8 mouse cellular contexts compared by ENCODE assay signal in the genomic region with DNA sequence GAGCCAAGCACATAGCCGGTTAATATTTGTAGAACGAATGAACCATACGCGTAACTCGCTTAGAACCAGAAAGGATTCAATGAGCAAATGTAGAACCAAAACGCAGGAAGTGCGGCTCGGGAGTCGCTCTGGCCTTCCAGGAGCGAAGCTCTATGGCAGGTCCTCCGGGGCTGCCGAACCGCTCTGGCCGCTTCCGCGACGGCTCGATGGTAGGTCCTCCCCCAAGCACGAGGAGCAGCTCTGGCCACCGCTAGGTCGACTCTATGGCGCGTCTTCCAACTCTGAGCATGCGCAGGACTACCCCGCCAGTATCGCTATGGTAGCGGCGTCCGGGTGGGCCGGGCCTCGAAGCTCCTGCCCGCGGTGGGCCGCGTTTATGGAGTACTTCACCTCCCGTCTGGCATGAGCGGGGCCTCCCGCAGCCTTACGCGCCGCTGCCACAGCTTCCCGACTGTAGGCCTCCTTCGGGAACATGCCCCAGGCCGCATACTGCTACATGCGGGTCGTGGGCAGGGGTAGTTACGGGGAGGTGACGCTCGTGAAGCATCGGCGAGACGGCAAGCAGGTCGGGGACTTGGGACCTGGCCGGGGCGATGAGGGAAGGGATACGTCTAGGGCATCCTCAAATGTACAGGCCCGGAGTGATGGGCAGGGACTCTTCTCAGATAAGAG. TPM values are rescaled to one million over a fixed set of nuclear protein-coding genes. Genes with fewer than 3 reads are reported as not detected.
A peak's percentile ranks its signal among the peaks of the same experiment; 100 is the strongest.
DNase-seq lines count a peak whose midpoint lies in the region; ATAC-seq and TF ChIP-seq lines count a peak whose summit lies in the region.

Gene Nek4 (plus strand): TSS at position 224 of the 672 bp plus-strand sequence.

- H3K9ac ChIP-seq in forebrain, embryonic 12.5 days, result peak within 1 kb of the TSS; percentile 92
- peak within 1 kb of the TSS; percentile 78 for H3K9ac ChIP-seq in heart, postnatal 0 days (replicated peaks; ENCODE audit: low read depth, low read length)
- peak within 1 kb of the TSS; percentile 90 for H3K9ac ChIP-seq in liver, embryonic 16.5 days (ENCODE audit: low read depth, low read length)
- H3K9ac ChIP-seq in neural tube, embryonic 13.5 days, result peak within 1 kb of the TSS; percentile 86

- TF ChIP-seq CTCF in E14TG2a.4 (conservative IDR thresholded peaks at IDR 0.05; ENCODE audit: low read length), result no peak
- no peak for TF ChIP-seq CTCF in heart, postnatal 0 days (IDR thresholded peaks at IDR 0.05; ENCODE audit: low read depth)
- TF ChIP-seq CTCF in testis, adult 2 months (IDR thresholded peaks at IDR 0.05; ENCODE audit: control insufficient read depth, insufficient read depth, insufficient replicate concordance, low read depth, low read length), result no peak

- peak; percentile 79 for TF ChIP-seq POLR2A in testis, adult 2 months (IDR thresholded peaks at IDR 0.05; ENCODE audit: control insufficient read depth, low read depth, low read length)

- 0 out of 2 replicates have a peak, but pooled peaks have one; percentile 29 for TF ChIP-seq EP300 in heart, postnatal 0 days (IDR thresholded peaks at IDR 0.05; ENCODE audit: low read depth)

- under 1% methylated on average over 57 of the region's 57 CpGs for WGBS in forebrain, embryonic 12.5 days
- WGBS in heart, postnatal 0 days, result under 1% methylated on average over 55 of the region's 57 CpGs
- under 1% methylated on average over 57 of the region's 57 CpGs for WGBS in liver, embryonic 16.5 days (ENCODE audit: insufficient replicate concordance)
- under 1% methylated on average over 57 of the region's 57 CpGs for WGBS in neural tube, embryonic 13.5 days

- peak; percentile 93 for DNase-seq in c-Kit-positive CD71-positive TER-119-positive erythroid progenitor cells, embryonic 14.5 days (ENCODE audit: low spot score)
- peak; percentile 97 for DNase-seq in heart, postnatal 0 days (ENCODE audit: low spot score)
- DNase-seq in kidney, postnatal 4 days, result peak; percentile 96 to 97

- H3K9me3 ChIP-seq in E14TG2a.4 (ENCODE audit: low read length), result no peaks in the 10 kb centered on the region
- H3K9me3 ChIP-seq in forebrain, embryonic 12.5 days, result no peaks in the 10 kb centered on the region
- no peaks in the 10 kb centered on the region for H3K9me3 ChIP-seq in heart, postnatal 0 days (replicated peaks; ENCODE audit: control insufficient read depth, low read length)
- no peaks in the 10 kb centered on the region for H3K9me3 ChIP-seq in liver, embryonic 16.5 days (replicated peaks; ENCODE audit: control insufficient read depth, low read length)
- no peaks in the 10 kb centered on the region for H3K9me3 ChIP-seq in neural tube, embryonic 13.5 days

- peak within 1 kb of the TSS; percentile 66; the same call in 1 of the 2 replicates for H3K27ac ChIP-seq in forebrain, embryonic 12.5 days
- peak within 1 kb of the TSS; percentile 74 for H3K27ac ChIP-seq in heart, postnatal 0 days (ENCODE audit: low read depth)
- H3K27ac ChIP-seq in liver, embryonic 16.5 days (ENCODE audit: low read length), result peak within 1 kb of the TSS; percentile 55
- peak within 1 kb of the TSS; percentile 80 for H3K27ac ChIP-seq in neural tube, embryonic 13.5 days (replicated peaks)
- peak within 1 kb of the TSS; percentile 89 for H3K27ac ChIP-seq in testis, adult 2 months (ENCODE audit: control insufficient read depth, insufficient read depth, low read depth, low read length)

- peak; percentile 99 for ATAC-seq in forebrain, embryonic 12.5 days (ENCODE audit: low FRiP score)
- peak; percentile 99 for ATAC-seq in heart, postnatal 0 days (ENCODE audit: insufficient read depth, low read depth)
- ATAC-seq in liver, embryonic 16.5 days (ENCODE audit: low read depth), result peak; percentile 99
- peak; percentile 99 for ATAC-seq in neural tube, embryonic 13.5 days (ENCODE audit: low read depth)

- H3K36me3 ChIP-seq in E14TG2a.4 (ENCODE audit: insufficient read depth, low read length), result 0 out of 2 replicates have a peak, but pooled peaks cover 7% of the 10 kb centered on the region
- H3K36me3 ChIP-seq in forebrain, embryonic 12.5 days (replicated peaks), result 0 out of 2 replicates have a peak, but pooled peaks cover 4% of the 10 kb centered on the region
- H3K36me3 ChIP-seq in heart, postnatal 0 days (replicated peaks; ENCODE audit: control insufficient read depth, insufficient read depth, low read length), result no peaks in the 10 kb centered on the region
- H3K36me3 ChIP-seq in liver, embryonic 16.5 days (ENCODE audit: control insufficient read depth, insufficient read depth), result no peaks in the 10 kb centered on the region
- peaks cover 10% of the 10 kb centered on the region for H3K36me3 ChIP-seq in neural tube, embryonic 13.5 days
- no peaks in the 10 kb centered on the region; the same call in none of the 2 replicates for H3K36me3 ChIP-seq in testis, adult 2 months (ENCODE audit: control insufficient read depth, insufficient read depth, low read length)

- no peaks in the 10 kb centered on the region for H3K27me3 ChIP-seq in E14TG2a.4 (ENCODE audit: insufficient read depth, low read length)
- 0 out of 2 replicates have a peak, but pooled peaks cover 5% of the 10 kb centered on the region for H3K27me3 ChIP-seq in forebrain, embryonic 12.5 days
- no peaks in the 10 kb centered on the region for H3K27me3 ChIP-seq in heart, postnatal 0 days (ENCODE audit: control insufficient read depth, insufficient read depth, low read length)
- no peaks in the 10 kb centered on the region for H3K27me3 ChIP-seq in liver, embryonic 16.5 days (ENCODE audit: control insufficient read depth, insufficient read depth, low read depth, low read length)
- 0 out of 2 replicates have a peak, but pooled peaks cover 4% of the 10 kb centered on the region for H3K27me3 ChIP-seq in neural tube, embryonic 13.5 days
- H3K27me3 ChIP-seq in testis, adult 2 months (ENCODE audit: control insufficient read depth, insufficient read depth, low read length), result no peaks in the 10 kb centered on the region

- peak within 1 kb of the TSS; percentile 76 for H3K4me2 ChIP-seq in forebrain, embryonic 12.5 days
- peak within 1 kb of the TSS; percentile 96 for H3K4me2 ChIP-seq in heart, postnatal 0 days (ENCODE audit: low read depth, low read length)
- H3K4me2 ChIP-seq in liver, embryonic 16.5 days (ENCODE audit: low read depth, low read length), result peak within 1 kb of the TSS; percentile 98
- peak within 1 kb of the TSS; percentile 70 for H3K4me2 ChIP-seq in neural tube, embryonic 13.5 days

- peak within 1 kb of the TSS; percentile 91 for H3K4me3 ChIP-seq in E14TG2a.4 (replicated peaks; ENCODE audit: low read length)
- H3K4me3 ChIP-seq in forebrain, embryonic 12.5 days (replicated peaks), result peak within 1 kb of the TSS; percentile 78
- peak within 1 kb of the TSS; percentile 73 for H3K4me3 ChIP-seq in heart, postnatal 0 days (ENCODE audit: low read depth, low read length)
- H3K4me3 ChIP-seq in liver, embryonic 16.5 days (ENCODE audit: low read depth, low read length), result peak within 1 kb of the TSS; percentile 92
- H3K4me3 ChIP-seq in neural tube, embryonic 13.5 days, result peak within 1 kb of the TSS; percentile 80
- peak within 1 kb of the TSS; percentile 98 for H3K4me3 ChIP-seq in testis, adult 2 months (ENCODE audit: control insufficient read depth, low read depth, low read length)

- H3K4me1 ChIP-seq in E14TG2a.4 (replicated peaks; ENCODE audit: low read depth, low read length), result peaks cover 22% of the 10 kb centered on the region
- peaks cover 9% of the 10 kb centered on the region for H3K4me1 ChIP-seq in forebrain, embryonic 12.5 days
- H3K4me1 ChIP-seq in heart, postnatal 0 days (ENCODE audit: control insufficient read depth, insufficient read depth), result peaks cover 9% of the 10 kb centered on the region
- H3K4me1 ChIP-seq in liver, embryonic 16.5 days (ENCODE audit: control insufficient read depth, low read depth, low read length), result peaks cover 8% of the 10 kb centered on the region
- peaks cover 15% of the 10 kb centered on the region for H3K4me1 ChIP-seq in neural tube, embryonic 13.5 days (replicated peaks)
- peaks cover 8% of the 10 kb centered on the region for H3K4me1 ChIP-seq in testis, adult 2 months (ENCODE audit: control insufficient read depth, insufficient read depth, low read length)

RNA-seq across cellular contexts. Expression of gene Nek4, which starts in this region (rescaled TPM):
- polyA plus RNA-seq in forebrain, embryonic 12.5 days (2016; fragmentation: Nextera tagmentation; extraction: Ambion mirVana), result 22.9 and 23.2 TPM in 2 replicates
- 4.5 and 11.9 TPM in 2 replicates for total RNA-seq in heart, postnatal 0 days (2014; rRNA removed; ENCODE audit: low replicate concordance)
- 3.1 and 3.3 TPM in 2 replicates for polyA plus RNA-seq in heart, postnatal 0 days (2015; fragmentation: Nextera tagmentation; extraction: Ambion mirVana)
- polyA plus RNA-seq in liver, embryonic 16.5 days (2015; fragmentation: Nextera tagmentation; extraction: Ambion mirVana), result 3.6 TPM in 2 replicates
- polyA plus RNA-seq in neural tube, embryonic 13.5 days (2015; fragmentation: Nextera tagmentation; extraction: Ambion mirVana), result 13.5 and 16.4 TPM in 2 replicates
- 30.3 and 33.4 TPM in 2 replicates for polyA plus RNA-seq in testis, adult 2 months (2012; rRNA removed)

Comparison
In these comparisons a context has a peak if more than half of its experiments do, and no peak if none do; other contexts are left out.
1. Peak in every context shown above with its lines: DNase-seq, ATAC-seq, H3K4me3 ChIP-seq and H3K27ac ChIP-seq.